Mouse (Mus musculus) liver, adult 2 months (tissue): ENCODE data around the gene Ajuba.

Experiments used
- CTCF ChIP-seq: fragments of 200-500 bp; IDR thresholded peaks from 2 replicates; pipeline ENCODE4 v1.5.1; 2011; ENCODE audit warnings: low read depth, low read length, control low read depth
- POLR2A ChIP-seq: fragments of 200-500 bp; IDR thresholded peaks from 2 replicates; pipeline ENCODE4 v1.6.1; 2011; ENCODE audit warnings: low read length, control low read depth; ENCODE audit not compliant: insufficient read depth; ENCODE audit errors: extremely low read depth

DNA sequence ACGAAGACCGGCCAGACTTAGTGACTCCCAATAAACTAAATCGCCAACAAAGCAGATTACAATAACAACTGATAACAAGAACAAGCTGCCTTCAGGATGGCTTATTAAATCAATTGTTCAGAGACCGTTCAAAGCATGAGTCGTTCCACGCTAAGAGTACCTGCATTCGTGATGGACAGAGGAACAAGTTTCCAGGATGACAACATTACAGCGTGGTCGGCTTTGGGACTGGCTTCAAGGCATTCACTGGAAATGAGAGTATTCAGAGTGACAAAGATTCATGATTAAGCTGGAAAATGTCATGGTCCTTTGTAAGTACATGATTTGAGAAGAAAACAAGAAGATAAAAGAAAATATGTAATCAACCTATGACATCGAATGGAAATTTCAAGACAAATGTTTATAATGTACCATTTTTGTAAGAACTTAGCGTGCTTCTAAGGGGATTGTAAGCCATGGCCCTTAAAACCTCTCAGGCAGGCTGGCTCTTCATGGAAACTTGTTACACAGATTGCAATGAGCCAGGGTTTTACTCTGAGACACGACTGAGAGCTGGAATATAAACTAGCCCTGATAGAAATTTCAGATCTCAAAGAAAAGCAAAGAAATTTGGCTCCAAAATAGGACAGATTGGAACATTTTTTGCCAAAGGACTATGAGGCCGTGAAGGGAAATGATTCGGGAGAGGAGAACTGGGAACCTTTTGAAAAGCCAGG is 16.7 kb downstream of the Ajuba start:
- TF ChIP-seq CTCF (no peak), POLR2A (no peak)
